Comparison of ENCODE assay signal across 30 mouse cellular contexts in genomic region chr2:8296001-8296400, GRCm38 (mm10).
"Had no signal": no experiment of that assay in that cellular context is flagged by ENCODE, and none has a peak within 500 bp of the region (broad histone marks: within the 10 kb centered on the region; RNA-seq: fewer than 3 reads in every experiment).

No protein-coding gene starts in this region.

- DNase-seq: heart, postnatal 10 days; heart, postnatal 14 days; heart, postnatal 36 days; heart, postnatal 4 days; kidney, adult 11 months; kidney, adult 18-20 months; kidney, adult 2 months; kidney, adult 8-10 months; kidney, adult 9 months; kidney, postnatal 10 days; kidney, postnatal 14 days; kidney, postnatal 25 days; kidney, postnatal 36 days; kidney, postnatal 4 days; layer of hippocampus, adult 9-11 months; layer of hippocampus, postnatal 36 days had no signal

- H3K4me3 ChIP-seq: heart, embryonic 10.5 days; heart, embryonic 12.5 days; heart, embryonic 13.5 days; heart, embryonic 15.5 days; hindbrain, embryonic 10.5 days; hindbrain, embryonic 12.5 days; hindbrain, embryonic 13.5 days; hindbrain, embryonic 15.5 days; intestine, embryonic 15.5 days; kidney, embryonic 15.5 days; layer of hippocampus, adult 2 months had no signal

- H3K27ac ChIP-seq: heart, embryonic 10.5 days; heart, embryonic 13.5 days; heart, embryonic 15.5 days; hindbrain, embryonic 10.5 days; hindbrain, embryonic 12.5 days; hindbrain, embryonic 13.5 days; hindbrain, embryonic 14.5 days; hindbrain, embryonic 15.5 days; hindbrain, postnatal 0 days; intestine, embryonic 15.5 days; kidney, embryonic 15.5 days; kidney, postnatal 0 days; layer of hippocampus, adult 2 months had no signal
